ENCODE assay signal across 10 mouse cellular contexts in the genomic region with DNA sequence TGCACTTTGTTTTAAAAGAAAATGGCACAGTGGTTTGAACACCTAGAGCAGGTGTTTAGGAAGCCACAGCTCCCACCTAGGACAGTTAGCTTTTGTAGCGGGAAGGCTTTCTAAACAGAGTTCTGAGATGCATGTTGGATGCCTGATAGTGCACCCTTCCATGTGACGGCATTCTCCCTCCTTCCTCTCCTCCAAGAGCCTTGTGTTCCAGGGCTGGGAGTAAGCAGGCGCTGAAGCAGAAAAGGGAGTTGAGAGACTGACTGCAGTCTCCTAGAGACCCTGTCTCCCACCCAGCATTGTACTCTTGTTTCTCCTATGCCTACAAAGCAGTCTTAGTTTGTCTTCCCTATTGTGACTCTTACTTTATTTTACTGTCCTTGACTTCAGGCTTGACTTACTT. TPM values are rescaled to one million over a fixed set of nuclear protein-coding genes. Genes with fewer than 3 reads are reported as not detected.
DNase-seq lines count a peak whose midpoint lies in the region; ATAC-seq and TF ChIP-seq lines count a peak whose summit lies in the region.
"Had no signal": no experiment of that assay in that cellular context is flagged by ENCODE, and none has a peak within 500 bp of the region (broad histone marks: within the 10 kb centered on the region; RNA-seq: fewer than 3 reads in every experiment).

No protein-coding gene starts in this region.

- H3K36me3 ChIP-seq in heart, embryonic 12.5 days, result peaks cover 29% of the 10 kb centered on the region
- peaks cover 20% of the 10 kb centered on the region; the same call in 1 of the 2 replicates for H3K36me3 ChIP-seq in lung, embryonic 14.5 days (ENCODE audit: insufficient read depth)
- peaks cover 11% of the 10 kb centered on the region for H3K36me3 ChIP-seq in forebrain, embryonic 15.5 days
- H3K36me3 ChIP-seq in midbrain, postnatal 0 days (ENCODE audit: insufficient read depth, low read length), result 0 out of 2 replicates have a peak, but pooled peaks cover 4% of the 10 kb centered on the region

- WGBS in heart, embryonic 12.5 days, result 63% methylated on average over 3 of the region's 3 CpGs
- 69% methylated on average over 3 of the region's 3 CpGs for WGBS in lung, embryonic 14.5 days
- 66% methylated on average over 3 of the region's 3 CpGs for WGBS in forebrain, embryonic 15.5 days
- WGBS in midbrain, postnatal 0 days, result 65% methylated on average over 3 of the region's 3 CpGs

- H3K4me1 ChIP-seq in heart, embryonic 12.5 days (replicated peaks), result peaks cover 29% of the 10 kb centered on the region
- H3K4me1 ChIP-seq in lung, embryonic 14.5 days (ENCODE audit: insufficient read depth), result peaks cover 5% of the 10 kb centered on the region; the same call in 1 of the 2 replicates
- H3K4me1 ChIP-seq in forebrain, embryonic 15.5 days, result peaks cover 26% of the 10 kb centered on the region
- H3K4me1 ChIP-seq in midbrain, postnatal 0 days (ENCODE audit: insufficient read depth, low read length), result peaks cover 13% of the 10 kb centered on the region

- H3K27me3 ChIP-seq in heart, embryonic 12.5 days (replicated peaks), result no peaks in the 10 kb centered on the region
- no peaks in the 10 kb centered on the region for H3K27me3 ChIP-seq in lung, embryonic 14.5 days (ENCODE audit: insufficient read depth, low read length)
- H3K27me3 ChIP-seq in forebrain, embryonic 15.5 days, result no peaks in the 10 kb centered on the region
- no peaks in the 10 kb centered on the region for H3K27me3 ChIP-seq in midbrain, postnatal 0 days (ENCODE audit: insufficient read depth, low read length)

- no peak overlapping the region for H3K9ac ChIP-seq in heart, embryonic 12.5 days
- no peak overlapping the region for H3K9ac ChIP-seq in lung, embryonic 14.5 days
- no peak overlapping the region; the same call in 1 of the 2 replicates for H3K9ac ChIP-seq in forebrain, embryonic 15.5 days (replicated peaks)
- H3K9ac ChIP-seq in midbrain, postnatal 0 days (replicated peaks; ENCODE audit: low read length, poor library complexity, severe bottlenecking), result 0 out of 2 replicates have a peak overlapping the region, but pooled peaks have one; percentile 36

- no peak overlapping the region; the same call in 1 of the 2 replicates for H3K4me2 ChIP-seq in heart, embryonic 12.5 days
- peak overlapping the region; percentile 72; the same call in 1 of the 2 replicates for H3K4me2 ChIP-seq in lung, embryonic 14.5 days
- H3K4me2 ChIP-seq in forebrain, embryonic 15.5 days (replicated peaks), result peak overlapping the region; percentile 51
- peak overlapping the region; percentile 82 for H3K4me2 ChIP-seq in midbrain, postnatal 0 days (ENCODE audit: low read depth, low read length, poor library complexity, severe bottlenecking)

- ATAC-seq in heart, embryonic 12.5 days (ENCODE audit: insufficient number of reproducible peaks, low FRiP score), result no peak
- no peak for ATAC-seq in lung, embryonic 14.5 days (ENCODE audit: insufficient read depth)
- no peak for ATAC-seq in forebrain, embryonic 15.5 days (replicated peaks)
- no peak for ATAC-seq in midbrain, postnatal 0 days (ENCODE audit: low FRiP score)

- intact Hi-C loops in heart, postnatal 14 days (cut with DNase I), result no loop called here

- no peaks in the 10 kb centered on the region for H3K9me3 ChIP-seq in heart, embryonic 12.5 days (replicated peaks)
- H3K9me3 ChIP-seq in lung, embryonic 14.5 days (ENCODE audit: low read depth, low read length), result no peaks in the 10 kb centered on the region
- no peaks in the 10 kb centered on the region for H3K9me3 ChIP-seq in forebrain, embryonic 15.5 days
- H3K9me3 ChIP-seq in midbrain, postnatal 0 days (ENCODE audit: low read length), result no peaks in the 10 kb centered on the region

- no peak overlapping the region for H3K27ac ChIP-seq in heart, embryonic 12.5 days (ENCODE audit: poor library complexity, severe bottlenecking)
- H3K27ac ChIP-seq in lung, embryonic 14.5 days (ENCODE audit: low read depth), result no peak overlapping the region
- no peak overlapping the region for H3K27ac ChIP-seq in forebrain, embryonic 15.5 days (replicated peaks)
- H3K27ac ChIP-seq in midbrain, postnatal 0 days (ENCODE audit: low read depth, low read length), result no peak overlapping the region

- no peak for DNase-seq in heart, postnatal 14 days
- DNase-seq in lung, embryonic 14.5 days, result no peak
- no peak for DNase-seq in lung, postnatal 14 days
- no peak for DNase-seq in midbrain, postnatal 0 days (ENCODE audit: low spot score)
- no peak for DNase-seq in MN1 (ENCODE audit: low spot score)
- no peak for DNase-seq in spleen, postnatal 4 days (ENCODE audit: low spot score in 2 of 2)
- DNase-seq: heart, adult 18-20 months; right cerebral cortex, postnatal 25 days had no signal

- no peak for TF ChIP-seq CTCF in lung, embryonic 14.5 days (IDR thresholded peaks at IDR 0.05; ENCODE audit: low read depth)
- no peak for TF ChIP-seq CTCF in midbrain, postnatal 0 days (IDR thresholded peaks at IDR 0.05)

- H3K4me3 ChIP-seq in heart, embryonic 12.5 days, result 0 out of 2 replicates have a peak overlapping the region, but pooled peaks have one; percentile 3
- no peak overlapping the region for H3K4me3 ChIP-seq in lung, embryonic 14.5 days (ENCODE audit: low read depth, low read length)
- H3K4me3 ChIP-seq in forebrain, embryonic 15.5 days, result peak overlapping the region; percentile 95
- H3K4me3 ChIP-seq in midbrain, postnatal 0 days (ENCODE audit: low read depth, low read length), result peak overlapping the region; percentile 81; the same call in 1 of the 2 replicates

RNA-seq across cellular contexts. Expression of a gene that starts 2.1 kb away (rescaled TPM):
- 5.9 and 6.4 TPM in 2 replicates for polyA plus RNA-seq in heart, embryonic 12.5 days (2016; fragmentation: Nextera tagmentation; extraction: Ambion mirVana)
- total RNA-seq in heart, postnatal 14 days (2021), result 1 to 10 TPM; 5.4 to 6.2 TPM
- 6.3 and 7.4 TPM in 2 replicates for polyA plus RNA-seq in lung, embryonic 14.5 days (2014; fragmentation: Nextera tagmentation; extraction: Ambion mirVana)
- polyA plus RNA-seq in forebrain, embryonic 15.5 days (2015; fragmentation: Nextera tagmentation; extraction: Ambion mirVana), result 10.8 and 12.4 TPM in 2 replicates
- 40.0 and 50.1 TPM in 2 replicates for total RNA-seq in midbrain, postnatal 0 days (2014; rRNA removed)
- polyA plus RNA-seq in midbrain, postnatal 0 days (2015; fragmentation: Nextera tagmentation; extraction: Ambion mirVana), result 10.3 and 12.0 TPM in 2 replicates

RNA-seq across cellular contexts. Expression of a gene that starts 2.1 kb away (rescaled TPM):
- 0.15 TPM in 1 of 2 replicates, not detected in the other for polyA plus RNA-seq in heart, embryonic 12.5 days (2016; fragmentation: Nextera tagmentation; extraction: Ambion mirVana)
- total RNA-seq in heart, postnatal 14 days (2021), result not detected
- polyA plus RNA-seq in lung, embryonic 14.5 days (2014; fragmentation: Nextera tagmentation; extraction: Ambion mirVana), result not detected in 2 replicates
- 0.42 and 0.57 TPM in 2 replicates for polyA plus RNA-seq in forebrain, embryonic 15.5 days (2015; fragmentation: Nextera tagmentation; extraction: Ambion mirVana)
- total RNA-seq in midbrain, postnatal 0 days (2014; rRNA removed), result not detected in 2 replicates
- 0.82 and 0.99 TPM in 2 replicates for polyA plus RNA-seq in midbrain, postnatal 0 days (2015; fragmentation: Nextera tagmentation; extraction: Ambion mirVana)
- total RNA-seq: heart, adult 18-20 months had no signal

RNA-seq across cellular contexts. Expression of a gene that starts 2.1 kb away (rescaled TPM):
- polyA plus RNA-seq in heart, embryonic 12.5 days (2016; fragmentation: Nextera tagmentation; extraction: Ambion mirVana), result 112 and 118 TPM in 2 replicates
- total RNA-seq in heart, postnatal 14 days (2021), result 10 to 100 TPM; 48.8 to 55.5 TPM
- 74.1 and 76.4 TPM in 2 replicates for polyA plus RNA-seq in lung, embryonic 14.5 days (2014; fragmentation: Nextera tagmentation; extraction: Ambion mirVana)
- polyA plus RNA-seq in forebrain, embryonic 15.5 days (2015; fragmentation: Nextera tagmentation; extraction: Ambion mirVana), result 142 and 153 TPM in 2 replicates
- 28.2 and 38.7 TPM in 2 replicates for total RNA-seq in midbrain, postnatal 0 days (2014; rRNA removed)
- polyA plus RNA-seq in midbrain, postnatal 0 days (2015; fragmentation: Nextera tagmentation; extraction: Ambion mirVana), result 148 and 152 TPM in 2 replicates
